Mouse (Mus musculus): ENCODE measurements around the gene Krt83. TPM values are rescaled to one million over a fixed set of nuclear protein-coding genes. Genes with fewer than 3 reads are reported as not detected.

Krt83 gene
- polyA plus RNA-seq, 1 experiment = not detected

DNA sequence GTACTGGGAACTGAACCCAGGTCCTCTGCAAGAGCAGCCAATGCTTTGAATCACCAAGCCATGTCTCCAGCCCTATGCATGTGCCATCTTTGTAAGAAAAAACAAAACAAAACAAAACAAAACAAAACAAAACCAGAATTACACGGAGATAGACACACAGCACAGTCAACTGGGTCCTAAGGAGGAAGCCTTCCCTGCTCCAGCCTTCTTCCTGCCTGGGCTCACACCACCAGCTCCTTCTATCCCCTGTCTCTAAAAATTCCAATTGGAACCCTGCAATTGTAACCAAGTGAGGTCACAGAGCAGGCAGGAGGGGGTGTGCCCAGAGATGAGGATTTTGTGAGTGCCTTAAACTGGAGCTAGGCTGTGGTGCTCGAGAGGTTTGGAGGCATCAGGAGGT lies 43.9 kb downstream of the Krt83 start, which contains the start of gene Krt88:
Gene Krt88 (plus strand): TSS at position 301 of the 400 bp plus-strand sequence.
- TF ChIP-seq CTCF (IDR thresholded peaks at IDR 0.05; ENCODE audit: borderline replicate concordance, insufficient read depth, low read depth, low read length) (no peak), POLR2A (IDR thresholded peaks at IDR 0.05; ENCODE audit: borderline replicate concordance, insufficient read depth, low read length) (no peak)
- Histone ChIP-seq H3K4me1 (ENCODE audit: control insufficient read depth, insufficient read depth, low read length) (no peaks in the 10 kb centered on the region), H3K4me3 (replicated peaks; ENCODE audit: insufficient read depth, low read depth, low read length) (no peak within 1 kb of the TSS), H3K27ac (ENCODE audit: insufficient read depth, low read length) (no peak within 1 kb of the TSS), H3K27me3 (ENCODE audit: control insufficient read depth, insufficient read depth, low read length) (no peaks in the 10 kb centered on the region)
- WGBS = 62% methylated on average over 2 of the region's 2 CpGs
- DNase-seq = no peak

DNA sequence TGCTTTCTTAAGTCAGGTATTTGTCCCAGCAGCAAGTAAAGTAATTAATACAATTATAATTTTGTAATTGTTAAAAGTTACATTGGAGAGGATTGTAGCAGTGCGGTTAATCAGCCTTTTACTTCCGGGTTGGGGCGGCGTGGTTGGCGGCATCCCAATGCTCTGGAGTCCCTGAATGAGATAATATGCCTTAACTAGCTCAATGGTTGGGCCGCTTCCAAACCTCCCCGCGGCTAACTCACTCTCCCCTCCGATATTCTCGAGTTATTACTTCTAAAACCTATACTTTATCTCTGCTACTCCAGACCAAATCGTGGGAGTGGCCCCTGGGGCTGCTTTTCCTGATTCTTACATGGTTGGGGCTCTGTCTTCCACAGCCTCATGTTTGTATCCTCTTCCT lies 44.7 kb downstream of the Krt83 start:
- Histone ChIP-seq H3K4me3 (replicated peaks; ENCODE audit: insufficient read depth, low read depth, low read length) (no peak overlapping the region), H3K27me3 (ENCODE audit: control insufficient read depth, insufficient read depth, low read length) (no peaks in the 10 kb centered on the region), H3K4me1 (ENCODE audit: control insufficient read depth, insufficient read depth, low read length) (no peaks in the 10 kb centered on the region; the same call in 1 of the 2 replicates), H3K27ac (ENCODE audit: insufficient read depth, low read length) (no peak overlapping the region)
- no peak for DNase-seq
- no peak for TF ChIP-seq POLR2A (IDR thresholded peaks at IDR 0.05; ENCODE audit: borderline replicate concordance, insufficient read depth, low read length)
- no peak for TF ChIP-seq CTCF (IDR thresholded peaks at IDR 0.05; ENCODE audit: borderline replicate concordance, insufficient read depth, low read depth, low read length)
- 38% methylated on average over 11 of the region's 11 CpGs for WGBS

DNA sequence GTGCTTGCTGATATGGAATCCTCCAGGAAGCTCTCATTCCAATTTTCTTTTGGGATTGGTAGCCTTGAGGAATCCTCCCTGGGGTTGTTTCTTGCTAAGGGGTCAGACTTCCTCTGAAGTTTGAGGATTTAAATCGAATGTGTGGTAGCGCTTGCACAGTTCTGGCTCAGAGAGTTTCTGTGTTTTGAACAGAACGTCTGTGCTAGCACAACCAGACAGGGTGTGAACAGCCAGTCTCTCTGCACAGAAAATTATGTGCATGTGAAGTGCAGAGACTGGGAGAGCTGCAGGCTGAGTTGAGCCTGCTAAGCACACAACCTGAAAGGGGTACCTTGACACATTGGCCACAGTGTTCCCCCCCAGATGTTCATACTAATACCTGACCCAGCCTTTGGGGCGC lies 50.5 kb downstream of the Krt83 start:
- 80% methylated on average over 4 of the region's 4 CpGs for WGBS

DNA sequence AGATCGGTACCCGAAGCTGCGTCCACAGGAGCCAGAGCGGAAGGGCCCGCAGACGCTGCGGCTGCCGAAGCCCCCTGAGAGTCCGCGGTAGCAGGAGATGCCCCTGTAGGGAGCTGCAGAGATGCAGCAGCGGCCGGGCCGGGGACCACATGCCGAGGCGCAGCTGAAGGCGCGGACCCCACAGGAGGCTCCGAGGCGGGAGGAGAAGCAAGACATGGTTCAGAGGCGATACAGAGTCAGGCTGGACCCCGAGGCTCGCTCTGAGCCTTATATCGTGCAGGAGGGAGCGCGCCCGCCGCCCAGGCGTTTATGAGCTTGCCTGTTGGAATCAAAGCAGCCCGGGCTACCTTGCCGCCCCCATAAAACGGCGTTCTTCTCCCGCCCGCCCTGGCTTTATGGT lies 52.8 kb downstream of the Krt83 start, which contains the start of gene Krt87:
Gene Krt87 (minus strand): TSS at position 250 of the 400 bp plus-strand sequence.
- Histone ChIP-seq H3K27me3 (ENCODE audit: control insufficient read depth, insufficient read depth, low read length) (no peaks in the 10 kb centered on the region), H3K4me3 (replicated peaks; ENCODE audit: insufficient read depth, low read depth, low read length) (no peak within 1 kb of the TSS), H3K27ac (ENCODE audit: insufficient read depth, low read length) (no peak within 1 kb of the TSS), H3K4me1 (ENCODE audit: control insufficient read depth, insufficient read depth, low read length) (no peaks in the 10 kb centered on the region; the same call in 1 of the 2 replicates)
- no peak for DNase-seq
- 3% methylated on average over 34 of the region's 34 CpGs for WGBS
- TF ChIP-seq CTCF (IDR thresholded peaks at IDR 0.05; ENCODE audit: borderline replicate concordance, insufficient read depth, low read depth, low read length) (no peak), POLR2A (IDR thresholded peaks at IDR 0.05; ENCODE audit: borderline replicate concordance, insufficient read depth, low read length) (no peak)

More for the DNA sequence above, 50.5 kb downstream of the Krt83 start:
- Histone ChIP-seq H3K27ac (ENCODE audit: insufficient read depth, low read length) (no peak overlapping the region), H3K4me1 (ENCODE audit: control insufficient read depth, insufficient read depth, low read length) (no peaks in the 10 kb centered on the region; the same call in 1 of the 2 replicates), H3K4me3 (replicated peaks; ENCODE audit: insufficient read depth, low read depth, low read length) (no peak overlapping the region), H3K27me3 (ENCODE audit: control insufficient read depth, insufficient read depth, low read length) (no peaks in the 10 kb centered on the region)
- TF ChIP-seq CTCF (IDR thresholded peaks at IDR 0.05; ENCODE audit: borderline replicate concordance, insufficient read depth, low read depth, low read length) = no peak
- no peak for TF ChIP-seq POLR2A (IDR thresholded peaks at IDR 0.05; ENCODE audit: borderline replicate concordance, insufficient read depth, low read length)
- no peak for DNase-seq

DNA sequence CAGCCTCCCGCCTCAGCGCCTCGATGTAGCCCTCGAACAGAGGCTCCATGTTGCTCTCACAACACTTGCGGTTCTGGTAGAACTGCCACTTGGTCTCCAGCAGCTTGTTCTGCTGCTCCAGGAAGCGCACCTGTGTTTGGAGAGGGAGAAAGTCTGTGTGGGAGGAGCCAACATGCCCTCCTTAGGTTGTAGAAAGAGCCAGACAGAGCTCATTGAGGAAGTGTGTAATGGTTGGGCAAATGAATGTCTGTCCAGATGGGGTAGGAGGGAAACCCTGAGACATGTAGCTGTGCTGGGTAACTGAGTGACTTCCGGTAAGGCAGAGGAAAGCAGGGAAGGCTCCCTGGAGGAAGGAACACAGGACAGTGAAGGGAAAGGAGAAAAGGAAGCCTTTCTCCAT lies 54.7 kb downstream of the Krt83 start:
- DNase-seq = no peak
- H3K27me3 ChIP-seq (ENCODE audit: control insufficient read depth, insufficient read depth, low read length) = no peaks in the 10 kb centered on the region
- 90% methylated on average over 7 of the region's 7 CpGs for WGBS
- no peak overlapping the region for H3K27ac ChIP-seq (ENCODE audit: insufficient read depth, low read length)
- TF ChIP-seq CTCF (IDR thresholded peaks at IDR 0.05; ENCODE audit: borderline replicate concordance, insufficient read depth, low read depth, low read length) = no peak
- no peak for TF ChIP-seq POLR2A (IDR thresholded peaks at IDR 0.05; ENCODE audit: borderline replicate concordance, insufficient read depth, low read length)
- no peaks in the 10 kb centered on the region for H3K4me1 ChIP-seq (ENCODE audit: control insufficient read depth, insufficient read depth, low read length)
- H3K4me3 ChIP-seq (replicated peaks; ENCODE audit: insufficient read depth, low read depth, low read length) = no peak overlapping the region

Other genes with a start within 250 kb of the Krt83 start
- 13.1 and 16.4 TPM in 2 replicates for gene Nr4a1, start 237.2 kb downstream of the Krt83 start, polyA plus RNA-seq (2012; rRNA removed)
- gene Atg101, start 207.2 kb downstream of the Krt83 start, polyA plus RNA-seq (2012; rRNA removed) = 46.8 and 49.6 TPM in 2 replicates
- 0.15 and 0.27 TPM in 2 replicates for gene 6030408B16Rik, start 198.3 kb downstream of the Krt83 start, polyA plus RNA-seq (2012; rRNA removed)
- 0.05 and 0.30 TPM in 2 replicates for gene Krt80, start 121.3 kb downstream of the Krt83 start, polyA plus RNA-seq (2012; rRNA removed)
- 0.33 and 0.36 TPM in 2 replicates for gene Krt7, start 80.5 kb downstream of the Krt83 start, polyA plus RNA-seq (2012; rRNA removed)
- gene Krt87, start 52.7 kb downstream of the Krt83 start, polyA plus RNA-seq (2012; rRNA removed) = 0.13 and 0.15 TPM in 2 replicates
- gene Krt88, start 43.8 kb downstream of the Krt83 start, polyA plus RNA-seq (2012; rRNA removed) = not detected in 2 replicates
- gene Krt81, start 27.8 kb downstream of the Krt83 start, polyA plus RNA-seq (2012; rRNA removed) = not detected in 2 replicates
- not detected in 2 replicates for gene Krt86, start 18.0 kb downstream of the Krt83 start, polyA plus RNA-seq (2012; rRNA removed)
- gene Gm49425, start 25.7 kb upstream of the Krt83 start, polyA plus RNA-seq (2012; rRNA removed) = not detected in 2 replicates
- not detected in 2 replicates for gene Krt84, start 41.3 kb upstream of the Krt83 start, polyA plus RNA-seq (2012; rRNA removed)
- not detected in 2 replicates for gene Krt82, start 59.2 kb upstream of the Krt83 start, polyA plus RNA-seq (2012; rRNA removed)
- gene Krt90, start 71.4 kb upstream of the Krt83 start, polyA plus RNA-seq (2012; rRNA removed) = 0.03 and 0.08 TPM in 2 replicates
- gene Krt75, start 82.4 kb upstream of the Krt83 start, polyA plus RNA-seq (2012; rRNA removed) = not detected in 2 replicates
- gene Gm5414, start 136.7 kb upstream of the Krt83 start, polyA plus RNA-seq (2012; rRNA removed) = not detected in 2 replicates
- not detected in 2 replicates for gene Gm5478, start 155.9 kb upstream of the Krt83 start, polyA plus RNA-seq (2012; rRNA removed)
- not detected in 2 replicates for gene Krt6b, start 188.8 kb upstream of the Krt83 start, polyA plus RNA-seq (2012; rRNA removed)
- gene Krt6a, start 202.8 kb upstream of the Krt83 start, polyA plus RNA-seq (2012; rRNA removed) = not detected in 2 replicates
- 0.08 TPM in 1 of 2 replicates, not detected in the other for gene Krt5, start 221.4 kb upstream of the Krt83 start, polyA plus RNA-seq (2012; rRNA removed)

Measured in cerebellum, adult 2 months (tissue).